Mouse (Mus musculus) cortical plate, adult 2 months (tissue): ENCODE measurements around the gene Arpp21.

Source experiments
- CTCF ChIP-seq: fragments of 200-500 bp; IDR thresholded peaks from 2 replicates; pipeline ENCODE4 v1.5.1; 2011; ENCODE audit warnings: mild to moderate bottlenecking, control low read depth, low read length; ENCODE audit not compliant: insufficient read depth; ENCODE audit errors: extremely low read depth
- POLR2A ChIP-seq: fragments of 200-500 bp; IDR thresholded peaks from 2 replicates; pipeline ENCODE4 v1.6.1; 2011; ENCODE audit warnings: mild to moderate bottlenecking, low read length, control low read depth; ENCODE audit not compliant: insufficient read depth; ENCODE audit errors: extremely low read depth

- TF ChIP-seq CTCF (no peak), POLR2A (0 out of 2 replicates have a peak, but pooled peaks have one; percentile 42)
These were observed 28.0 kb downstream of the Arpp21 start for GRCm38 (mm10) chr9:112207767-112208166.
